ENCODE assay signal across 12 mouse cellular contexts in genomic region chr17:8433121-8433977, GRCm38 (mm10). TPM values are rescaled to one million over a fixed set of nuclear protein-coding genes. Genes with fewer than 3 reads are reported as not detected.
A peak's percentile ranks its signal among the peaks of the same experiment; 100 is the strongest.
DNase-seq lines count a peak whose midpoint lies in the region; ATAC-seq and TF ChIP-seq lines count a peak whose summit lies in the region.
"Had no signal": no experiment of that assay in that cellular context is flagged by ENCODE, and none has a peak within 500 bp of the region (broad histone marks: within the 10 kb centered on the region; RNA-seq: fewer than 3 reads in every experiment).

No protein-coding gene starts in this region.

- H3K9me3 ChIP-seq in heart, embryonic 12.5 days (replicated peaks), result no peaks in the 10 kb centered on the region
- H3K9me3 ChIP-seq in ES-Bruce4 (replicated peaks; ENCODE audit: control insufficient read depth, insufficient read depth, low read length, poor library complexity, severe bottlenecking), result no peaks in the 10 kb centered on the region
- no peaks in the 10 kb centered on the region for H3K9me3 ChIP-seq in forebrain, embryonic 16.5 days (ENCODE audit: control insufficient read depth, low read length)
- no peaks in the 10 kb centered on the region for H3K9me3 ChIP-seq in midbrain, embryonic 11.5 days (ENCODE audit: control insufficient read depth, low read length)

- no peak for TF ChIP-seq EP300 in ES-Bruce4 (IDR thresholded peaks at IDR 0.05; ENCODE audit: insufficient read depth, low read depth, low read length)

- peak overlapping the region; percentile 31 for H3K4me3 ChIP-seq in heart, embryonic 12.5 days
- peak overlapping the region; percentile 60 for H3K4me3 ChIP-seq in ES-Bruce4 (ENCODE audit: low read depth, low read length)
- H3K4me3 ChIP-seq in forebrain, embryonic 16.5 days (replicated peaks; ENCODE audit: low read length), result peak overlapping the region; percentile 5; the same call in 1 of the 2 replicates
- peak overlapping the region; percentile 17 for H3K4me3 ChIP-seq in midbrain, embryonic 11.5 days (ENCODE audit: low read depth, low read length)

- H3K36me3 ChIP-seq in heart, embryonic 12.5 days, result no peaks in the 10 kb centered on the region
- no peaks in the 10 kb centered on the region for H3K36me3 ChIP-seq in ES-Bruce4 (ENCODE audit: control insufficient read depth, insufficient read depth, low read length, poor library complexity, severe bottlenecking)
- H3K36me3 ChIP-seq in forebrain, embryonic 16.5 days (ENCODE audit: control insufficient read depth, insufficient read depth), result no peaks in the 10 kb centered on the region
- H3K36me3 ChIP-seq in midbrain, embryonic 11.5 days (ENCODE audit: control insufficient read depth, insufficient read depth, low read length), result no peaks in the 10 kb centered on the region

- H3K9ac ChIP-seq in heart, embryonic 12.5 days, result no peak overlapping the region
- H3K9ac ChIP-seq in ES-Bruce4 (ENCODE audit: low read depth, poor library complexity, severe bottlenecking), result peak overlapping the region; percentile 26; the same call in 1 of the 2 replicates
- H3K9ac ChIP-seq in forebrain, embryonic 16.5 days (replicated peaks; ENCODE audit: low read depth, low read length), result no peak overlapping the region
- H3K9ac ChIP-seq in midbrain, embryonic 11.5 days (ENCODE audit: low read length), result no peak overlapping the region
- H3K9ac ChIP-seq: liver, embryonic 14.5 days had no signal

- no peak for DNase-seq in heart, adult 8-10 months (ENCODE audit: low spot score)
- peak; percentile 92 for DNase-seq in midbrain, embryonic 11.5 days (ENCODE audit: low spot score, missing footprints)
- DNase-seq in retina, postnatal 1 day, result no peak
- no peak for DNase-seq in thymus, postnatal 4 days
- DNase-seq: adrenal gland, adult 8-10 months had no signal

- TF ChIP-seq CTCF in ES-Bruce4 (IDR thresholded peaks at IDR 0.05; ENCODE audit: low read depth, low read length), result no peak

- H3K27me3 ChIP-seq in heart, embryonic 12.5 days (replicated peaks), result peaks cover 99% of the 10 kb centered on the region
- H3K27me3 ChIP-seq in ES-Bruce4 (ENCODE audit: control insufficient read depth, insufficient read depth, low read length, poor library complexity, severe bottlenecking), result peaks cover 26% of the 10 kb centered on the region
- H3K27me3 ChIP-seq in forebrain, embryonic 16.5 days (replicated peaks; ENCODE audit: control insufficient read depth, insufficient read depth, low read length), result peaks cover 93% of the 10 kb centered on the region
- peaks cover 97% of the 10 kb centered on the region for H3K27me3 ChIP-seq in midbrain, embryonic 11.5 days (ENCODE audit: control insufficient read depth, insufficient read depth, low read length)

- TF ChIP-seq POLR2A in ES-Bruce4 (IDR thresholded peaks at IDR 0.05; ENCODE audit: insufficient read depth, low read length), result no peak

- peak overlapping the region; percentile 62 for H3K4me2 ChIP-seq in heart, embryonic 12.5 days
- peak overlapping the region; percentile 20 for H3K4me2 ChIP-seq in forebrain, embryonic 16.5 days (ENCODE audit: low read length)
- peak overlapping the region; percentile 33 for H3K4me2 ChIP-seq in midbrain, embryonic 11.5 days

- H3K4me1 ChIP-seq in heart, embryonic 12.5 days (replicated peaks), result peaks cover 22% of the 10 kb centered on the region
- H3K4me1 ChIP-seq in ES-Bruce4 (ENCODE audit: control insufficient read depth, insufficient read depth, low read length), result peaks cover 1% of the 10 kb centered on the region
- H3K4me1 ChIP-seq in forebrain, embryonic 16.5 days (replicated peaks; ENCODE audit: control insufficient read depth, insufficient read depth, low read length), result peaks cover 15% of the 10 kb centered on the region
- peaks cover 13% of the 10 kb centered on the region for H3K4me1 ChIP-seq in midbrain, embryonic 11.5 days (ENCODE audit: control insufficient read depth, insufficient read depth, low read length)

- no peak overlapping the region for H3K27ac ChIP-seq in heart, embryonic 12.5 days (ENCODE audit: poor library complexity, severe bottlenecking)
- no peak overlapping the region for H3K27ac ChIP-seq in ES-Bruce4 (ENCODE audit: insufficient read depth, low read length)
- H3K27ac ChIP-seq in forebrain, embryonic 16.5 days (ENCODE audit: low read length), result no peak overlapping the region
- H3K27ac ChIP-seq in midbrain, embryonic 11.5 days (ENCODE audit: low read depth, low read length), result no peak overlapping the region
- H3K27ac ChIP-seq: liver, embryonic 14.5 days had no signal

- under 1% methylated on average over 52 of the region's 52 CpGs for WGBS in heart, embryonic 12.5 days
- WGBS in forebrain, embryonic 16.5 days, result under 1% methylated on average over 52 of the region's 52 CpGs
- WGBS in midbrain, embryonic 11.5 days, result under 1% methylated on average over 51 of the region's 52 CpGs

- no peak for ATAC-seq in heart, embryonic 12.5 days (ENCODE audit: insufficient number of reproducible peaks, low FRiP score)
- ATAC-seq in forebrain, embryonic 16.5 days, result no peak
- ATAC-seq in midbrain, embryonic 11.5 days (ENCODE audit: low FRiP score), result no peak
- ATAC-seq in granulocyte monocyte progenitor cell, adult 5-6 weeks (replicated peaks; ENCODE audit: poor library complexity, severe bottlenecking), result no peak

RNA-seq across cellular contexts. Expression of gene T, which starts 0.9 kb away (rescaled TPM):
- 0.24 and 0.46 TPM in 2 replicates for polyA plus RNA-seq in heart, embryonic 12.5 days (2016; fragmentation: Nextera tagmentation; extraction: Ambion mirVana)
- total RNA-seq in heart, adult 8-10 months (2022), result not detected
- 11.4 and 12.5 TPM in 2 replicates for polyA plus RNA-seq in ES-Bruce4 (2011; ENCODE audit: insufficient read depth, insufficient read length, low read depth, missing spikeins)
- polyA plus RNA-seq in forebrain, embryonic 16.5 days (2015; fragmentation: Nextera tagmentation; extraction: Ambion mirVana), result 0.61 and 0.70 TPM in 2 replicates
- 0.93 and 1.3 TPM in 2 replicates for polyA plus RNA-seq in midbrain, embryonic 11.5 days (2014; fragmentation: Nextera tagmentation; extraction: Ambion mirVana)
- not detected in 2 replicates for total RNA-seq in granulocyte monocyte progenitor cell, adult 5-6 weeks (2014; fragmentation: Nextera tagmentation)
- not detected in 2 replicates for total RNA-seq in granulocyte monocyte progenitor cell, adult 5-6 weeks (2017)
- total RNA-seq: adrenal gland, adult 8-10 months; hematopoietic stem cell, adult 5-6 weeks had no signal
- polyA plus RNA-seq: C2C12 had no signal

Comparison
In these comparisons a context has a peak if more than half of its experiments do, and no peak if none do; other contexts are left out.
1. H3K4me3 ChIP-seq: peak in every context shown above with its lines; median percentile 60 in ES-Bruce4; 31 in heart, embryonic 12.5 days; 17 in midbrain, embryonic 11.5 days; 5 in forebrain, embryonic 16.5 days.